Mouse (Mus musculus): ENCODE measurements around the gene Pip4k2c.
"Not testable (repeated sequence)": the region's sequence is repeated elsewhere in the genome, so short reads cannot be mapped to it uniquely, and the experiment has no call there.

The Pip4k2c gene

GRCm38 (mm10) chr10:127170837-127171272 is 40.5 kb downstream of the Pip4k2c start:
- in situ Hi-C loops (cut with MboI, MseI) = loop anchor here (5.0 kb wide), 1 partner anchor 54 kb away; no protein-coding TSS in a partner anchor

GRCm38 (mm10) chr10:127170002-127170401 is 41.4 kb downstream of the Pip4k2c start:
- in situ Hi-C loops (cut with MboI, MseI) = loop anchor here (5.0 kb wide), 1 partner anchor 53 kb away; no protein-coding TSS in a partner anchor

GRCm38 (mm10) chr10:127167614-127168192 is 43.7 kb downstream of the Pip4k2c start:
- in situ Hi-C loops (cut with MboI, MseI) = no loop called here

- in situ Hi-C loops (cut with MboI, MseI) = no loop called here
Observed at GRCm38 (mm10) chr10:127166771-127167613, 44.4 kb downstream of the Pip4k2c start.

- in situ Hi-C loops (cut with MboI, MseI) = no loop called here
Observed at GRCm38 (mm10) chr10:127166404-127166715, 45.0 kb downstream of the Pip4k2c start.

- in situ Hi-C loops (cut with MboI, MseI) = no loop called here
Observed at GRCm38 (mm10) chr10:127165654-127166403, 45.6 kb downstream of the Pip4k2c start.

GRCm38 (mm10) chr10:127165354-127165653 is 46.1 kb downstream of the Pip4k2c start:
- in situ Hi-C loops (cut with MboI, MseI) = no loop called here

- in situ Hi-C loops (cut with MboI, MseI) = no loop called here
Observed at GRCm38 (mm10) chr10:127164631-127165353, 46.6 kb downstream of the Pip4k2c start, which contains the start of gene B4galnt1. TSS of gene B4galnt1 (plus strand) at chr10:127165225.

GRCm38 (mm10) chr10:127164190-127164589 is 47.2 kb downstream of the Pip4k2c start:
- in situ Hi-C loops (cut with MboI, MseI) = no loop called here

GRCm38 (mm10) chr10:127162771-127163261 is 48.6 kb downstream of the Pip4k2c start:
- in situ Hi-C loops (cut with MboI, MseI) = not testable (repeated sequence)

GRCm38 (mm10) chr10:127160728-127161127 is 50.7 kb downstream of the Pip4k2c start:
- in situ Hi-C loops (cut with MboI, MseI) = no loop called here

- in situ Hi-C loops (cut with MboI, MseI) = no loop called here
Observed at GRCm38 (mm10) chr10:127160081-127160480, 51.3 kb downstream of the Pip4k2c start.

GRCm38 (mm10) chr10:127158471-127158870 is 52.9 kb downstream of the Pip4k2c start:
- in situ Hi-C loops (cut with MboI, MseI) = no loop called here

- in situ Hi-C loops (cut with MboI, MseI) = no loop called here
Observed at GRCm38 (mm10) chr10:127156511-127156910, 54.9 kb downstream of the Pip4k2c start.

GRCm38 (mm10) chr10:127156089-127156488 is 55.3 kb downstream of the Pip4k2c start:
- in situ Hi-C loops (cut with MboI, MseI) = no loop called here

- in situ Hi-C loops (cut with MboI, MseI) = no loop called here
Observed at GRCm38 (mm10) chr10:127154652-127155051, 56.7 kb downstream of the Pip4k2c start.

GRCm38 (mm10) chr10:127154241-127154640 is 57.1 kb downstream of the Pip4k2c start:
- in situ Hi-C loops (cut with MboI, MseI) = no loop called here

- in situ Hi-C loops (cut with MboI, MseI) = no loop called here
Observed at GRCm38 (mm10) chr10:127153323-127153722, 58.1 kb downstream of the Pip4k2c start.

GRCm38 (mm10) chr10:127152556-127152955 is 58.8 kb downstream of the Pip4k2c start:
- in situ Hi-C loops (cut with MboI, MseI) = not testable (repeated sequence)

- in situ Hi-C loops (cut with MboI, MseI) = not testable (repeated sequence)
Observed at GRCm38 (mm10) chr10:127151233-127151632, 60.2 kb downstream of the Pip4k2c start.

- in situ Hi-C loops (cut with MboI, MseI) = no loop called here
Observed at GRCm38 (mm10) chr10:127150471-127150872, 60.9 kb downstream of the Pip4k2c start.
